Mouse (Mus musculus) embryo, embryonic 11 days (tissue): Measurements from ENCODE around the gene Mbnl2.

Experiments
- DNase-seq: peaks from one replicate; pipeline ENCODE4 v3.0.0-alpha.2; 2015

Gene Mbnl2

GRCm38 (mm10) chr14:120390231-120390944 is 114.9 kb downstream of the Mbnl2 start:
- DNase-seq: no peak

- no peak for DNase-seq
These were observed 116.2 kb downstream of the Mbnl2 start for GRCm38 (mm10) chr14:120391701-120392100.

GRCm38 (mm10) chr14:120392441-120392840 is 117.0 kb downstream of the Mbnl2 start:
- DNase-seq: no peak

GRCm38 (mm10) chr14:120393441-120393840 is 118.0 kb downstream of the Mbnl2 start:
- DNase-seq: no peak

- no peak for DNase-seq
These were observed 118.7 kb downstream of the Mbnl2 start for GRCm38 (mm10) chr14:120394216-120394615.

GRCm38 (mm10) chr14:120394827-120395226 is 119.4 kb downstream of the Mbnl2 start:
- no peak for DNase-seq

GRCm38 (mm10) chr14:120395501-120395900 is 120.0 kb downstream of the Mbnl2 start:
- no peak for DNase-seq

- DNase-seq: peak; percentile 82
These were observed 122.6 kb downstream of the Mbnl2 start for GRCm38 (mm10) chr14:120397871-120398647.

GRCm38 (mm10) chr14:120399614-120400013 is 124.1 kb downstream of the Mbnl2 start:
- DNase-seq: no peak

- DNase-seq: no peak
These were observed 125.7 kb downstream of the Mbnl2 start for GRCm38 (mm10) chr14:120401158-120401557.

GRCm38 (mm10) chr14:120402715-120403114 is 127.2 kb downstream of the Mbnl2 start:
- DNase-seq: no peak

GRCm38 (mm10) chr14:120404364-120404763 is 128.9 kb downstream of the Mbnl2 start:
- DNase-seq: no peak

- DNase-seq: no peak
These were observed 129.5 kb downstream of the Mbnl2 start for GRCm38 (mm10) chr14:120404811-120405582.

- no peak for DNase-seq
These were observed 130.1 kb downstream of the Mbnl2 start for GRCm38 (mm10) chr14:120405597-120405996.

GRCm38 (mm10) chr14:120406271-120406670 is 130.8 kb downstream of the Mbnl2 start:
- DNase-seq: no peak

GRCm38 (mm10) chr14:120406820-120407219 is 131.4 kb downstream of the Mbnl2 start:
- DNase-seq: no peak

GRCm38 (mm10) chr14:120409854-120410253 is 134.4 kb downstream of the Mbnl2 start:
- no peak for DNase-seq

- DNase-seq: no peak
These were observed 141.4 kb downstream of the Mbnl2 start for GRCm38 (mm10) chr14:120416886-120417285.

GRCm38 (mm10) chr14:120418964-120419363 is 143.5 kb downstream of the Mbnl2 start:
- DNase-seq: no peak

GRCm38 (mm10) chr14:120428497-120428896 is 153.0 kb downstream of the Mbnl2 start:
- no peak for DNase-seq

GRCm38 (mm10) chr14:120432773-120433172 is 157.3 kb downstream of the Mbnl2 start:
- DNase-seq: no peak

- DNase-seq: no peak
These were observed 158.5 kb downstream of the Mbnl2 start for GRCm38 (mm10) chr14:120433931-120434398.

GRCm38 (mm10) chr14:120434831-120435230 is 159.4 kb downstream of the Mbnl2 start:
- no peak for DNase-seq
